Mouse (Mus musculus): ENCODE measurements around the gene Hexim1.

DNA sequence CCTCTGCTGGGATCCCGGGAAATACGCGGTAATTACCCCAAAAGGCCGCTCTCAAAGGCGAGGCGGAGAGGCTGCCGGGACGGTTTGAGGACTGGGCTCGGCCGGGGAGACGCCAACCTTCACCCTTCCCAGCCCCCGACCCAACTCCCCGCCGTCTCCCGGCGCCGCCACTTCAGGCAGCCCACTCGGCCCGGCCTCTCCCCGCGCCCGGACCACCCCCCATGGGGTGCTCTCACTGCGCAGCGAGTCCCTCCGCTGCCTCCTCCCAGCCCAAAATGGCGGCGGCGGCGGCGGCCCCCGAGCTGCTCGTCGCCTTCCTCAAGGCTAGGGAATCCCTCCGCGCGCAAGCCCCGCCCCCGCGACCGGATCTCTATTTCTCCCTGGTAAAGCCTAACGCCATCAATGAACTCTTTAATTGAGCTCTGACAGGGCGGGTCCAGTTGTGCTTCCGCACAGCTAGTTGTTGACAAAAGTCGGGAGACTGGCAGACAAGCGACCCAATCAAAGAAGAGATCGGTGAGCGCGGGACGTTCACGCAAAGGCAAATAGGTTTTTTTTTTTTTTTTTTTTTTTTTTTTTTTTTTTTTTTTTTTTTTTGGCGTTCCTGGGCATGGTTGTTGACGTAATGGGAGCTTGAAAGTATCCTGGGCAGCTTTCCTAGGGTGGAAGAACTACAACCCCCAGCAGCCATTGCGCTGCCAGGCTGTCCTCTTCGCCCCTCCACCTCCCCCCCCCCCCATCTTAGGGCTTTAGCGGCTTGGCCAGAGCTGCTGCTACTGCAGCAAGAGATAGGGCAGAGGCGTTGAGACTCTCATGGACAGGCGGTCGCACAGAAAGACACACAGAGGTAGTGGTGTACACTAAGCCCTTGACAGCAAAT lies 16.8 kb downstream of the Hexim1 start:
- TF ChIP-seq HCFC1 (IDR thresholded peaks at IDR 0.05; ENCODE audit: borderline replicate concordance, insufficient read depth, low read length) (peak; percentile 88), MAFK (IDR thresholded peaks at IDR 0.05; ENCODE audit: insufficient read depth, low read depth, low read length) (no peak), ZC3H11A (IDR thresholded peaks at IDR 0.05; ENCODE audit: borderline replicate concordance, low read depth, low read length) (no peak), CHD2 (IDR thresholded peaks at IDR 0.05; ENCODE audit: low read depth, low read length) (peak; percentile 87)
